Mouse (Mus musculus) myocyte (in vitro differentiated cells): Measurements from ENCODE around the gene Tmem131l. TPM values are rescaled to one million over a fixed set of nuclear protein-coding genes. Genes with fewer than 3 reads are reported as not detected.

Source experiments
- H3K27me3 ChIP-seq: one replicate; pipeline ENCODE4 v1.6.1; 2011; ENCODE audit not compliant: control insufficient read depth, insufficient read depth, insufficient read length
- H3K36me3 ChIP-seq: one replicate; pipeline ENCODE4 v1.6.1; 2011; ENCODE audit not compliant: control insufficient read depth, insufficient read depth
- H3K4me2 ChIP-seq: one replicate; pipeline ENCODE4 v1.6.1; 2011; ENCODE audit warnings: low read depth, control low read depth
- H3K4me3 ChIP-seq: one replicate; pipeline ENCODE4 v1.5.1; 2011; ENCODE audit warnings: mild to moderate bottlenecking, control low read depth, moderate library complexity
- H3K79me2 ChIP-seq: one replicate; pipeline ENCODE4 v1.6.1; 2011; ENCODE audit not compliant: control insufficient read depth, insufficient read depth
- H3ac ChIP-seq: one replicate; pipeline ENCODE4 v1.6.1; 2011; ENCODE audit not compliant: control insufficient read depth, insufficient read length
- CEBPB ChIP-seq: IDR thresholded peaks from 2 replicates; pipeline ENCODE4 v1.6.1; 2011; ENCODE audit warnings: mild to moderate bottlenecking, moderate library complexity; ENCODE audit not compliant: poor library complexity, insufficient read depth, severe bottlenecking
- E2F4 ChIP-seq: IDR thresholded peaks from one replicate; pipeline ENCODE4 v1.6.1; 2011; ENCODE audit warnings: mild to moderate bottlenecking, control low read depth, moderate library complexity; ENCODE audit not compliant: insufficient read depth
- MAX ChIP-seq: IDR thresholded peaks from one replicate; pipeline ENCODE4 v1.6.1; 2011; ENCODE audit warnings: low read depth, mild to moderate bottlenecking, control low read depth
- MYOD1 ChIP-seq, 3 experiments: IDR thresholded peaks; one replicate each; pipeline ENCODE4 v1.6.1; 2011; ENCODE audit warnings: control low read depth in 2 of 3, low read depth in 2 of 3, mild to moderate bottlenecking in 2 of 3, moderate library complexity in 1 of 3; ENCODE audit not compliant: insufficient read length in 2 of 3, control insufficient read depth in 1 of 3
- MYOG ChIP-seq, 3 experiments: IDR thresholded peaks; one replicate each; pipeline ENCODE4 v1.6.1; 2011; ENCODE audit warnings: control low read depth in 2 of 3, low read depth in 2 of 3, mild to moderate bottlenecking in 2 of 3; ENCODE audit not compliant: insufficient read length in 2 of 3, control insufficient read depth in 1 of 3, insufficient read depth in 1 of 3
- POLR2A ChIP-seq: IDR thresholded peaks from one replicate; pipeline ENCODE4 v1.6.1; 2011; ENCODE audit warnings: low read depth, mild to moderate bottlenecking, control low read depth, moderate library complexity; ENCODE audit not compliant: insufficient read length
- POLR2AphosphoS2 ChIP-seq: IDR thresholded peaks from one replicate; pipeline ENCODE4 v1.6.1; 2011; ENCODE audit warnings: low read depth, control low read depth; ENCODE audit not compliant: insufficient read length
- REST ChIP-seq: IDR thresholded peaks from one replicate; pipeline ENCODE4 v1.6.1; 2011; ENCODE audit warnings: mild to moderate bottlenecking, control low read depth, moderate library complexity; ENCODE audit not compliant: insufficient read depth, insufficient read length
- SRF ChIP-seq: IDR thresholded peaks from one replicate; pipeline ENCODE4 v1.6.1; 2011; ENCODE audit warnings: low read depth; ENCODE audit not compliant: control insufficient read depth, insufficient read length
- TCF12 ChIP-seq: IDR thresholded peaks from one replicate; pipeline ENCODE4 v1.6.1; 2011; ENCODE audit warnings: mild to moderate bottlenecking, control low read depth; ENCODE audit not compliant: poor library complexity, insufficient read depth, severe bottlenecking
- TCF3 ChIP-seq: IDR thresholded peaks from one replicate; pipeline ENCODE4 v1.6.1; 2011; ENCODE audit warnings: low read depth, control low read depth; ENCODE audit not compliant: insufficient read length
- USF1 ChIP-seq: IDR thresholded peaks from one replicate; pipeline ENCODE4 v1.6.1; 2011; ENCODE audit warnings: low read depth, mild to moderate bottlenecking, control low read depth, moderate library complexity
- polyA plus RNA-seq: library from polyadenylated mRNA; unstranded; fragments of >200 nt; fragmentation: generic; extraction: Trizol; gene quantifications from one replicate; pipeline ENCODE4 v1.2.1, GENCODE M21; 2012; ENCODE audit warnings: missing spikeins

The Tmem131l gene
- polyA plus RNA-seq, 1 experiment: 11.0 TPM

DNA sequence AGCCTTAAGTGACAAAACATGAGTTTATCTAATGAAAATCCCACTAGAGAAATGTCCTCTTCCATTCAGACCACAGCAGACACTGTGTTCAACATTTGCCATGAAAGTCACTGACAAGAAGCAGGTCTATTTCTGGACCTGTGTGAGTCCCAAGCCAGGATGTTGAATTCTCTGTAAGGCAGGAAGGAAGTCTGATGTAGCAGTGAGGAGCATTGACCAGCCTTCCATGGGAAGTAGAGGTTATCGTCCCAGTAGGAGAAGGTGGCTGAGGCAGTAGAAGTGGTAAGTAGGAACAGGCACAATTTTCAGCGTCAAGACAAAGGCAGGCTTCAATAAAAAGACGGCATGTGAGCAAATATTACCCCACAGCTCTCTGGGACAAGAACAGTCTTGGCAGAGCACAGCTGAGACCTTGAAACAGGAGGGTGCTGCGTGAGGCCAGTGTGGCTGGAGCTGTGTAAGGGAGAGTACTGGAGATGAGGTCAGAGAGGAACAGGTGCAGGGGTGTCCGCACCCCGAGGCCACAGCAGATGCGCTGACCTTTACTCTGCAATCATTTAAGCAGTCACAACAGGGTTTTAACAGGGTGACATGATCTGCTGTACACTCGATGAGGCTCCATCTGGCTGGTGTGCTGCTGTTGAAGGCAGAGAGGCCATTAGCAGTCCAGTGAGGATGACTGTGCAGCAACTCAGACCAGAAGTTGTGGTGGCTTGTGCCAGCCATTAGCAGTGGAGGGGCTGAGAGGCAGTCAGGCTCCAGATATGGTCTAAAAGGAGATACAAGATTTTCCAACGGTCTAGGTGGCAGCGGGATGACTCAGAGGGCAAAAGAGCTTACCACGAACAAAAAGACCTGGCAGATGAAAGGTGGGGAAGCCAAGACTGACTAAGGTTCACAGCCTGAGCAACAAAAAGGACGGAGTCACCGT lies 21.8 kb upstream of the Tmem131l start:
- Histone ChIP-seq H3K4me3 (no peak overlapping the region), H3K27me3 (no peaks in the 10 kb centered on the region), H3ac (no peak overlapping the region), H3K79me2 (no peaks in the 10 kb centered on the region), H3K4me2 (peak overlapping the region; percentile 13), H3K36me3 (no peaks in the 10 kb centered on the region)
- no peak for TF ChIP-seq E2F4
- no peak for TF ChIP-seq POLR2A
- no peak for TF ChIP-seq SRF
- peak; percentile 88 to 93 (median 92) for TF ChIP-seq MYOD1 (IDR thresholded peaks at IDR 0.05; ENCODE audit: control insufficient read depth in 1 of 3, insufficient read length in 2 of 3, low read depth in 2 of 3)
- TF ChIP-seq MYOG (IDR thresholded peaks at IDR 0.05; ENCODE audit: control insufficient read depth in 1 of 3, insufficient read depth in 1 of 3, insufficient read length in 2 of 3, low read depth in 2 of 3): peak; percentile 82 to 93 (median 93)
- TF ChIP-seq MAX: no peak
- TF ChIP-seq TCF3: peak; percentile 37
- TF ChIP-seq TCF12: peak; percentile 36
- no peak for TF ChIP-seq REST

DNA sequence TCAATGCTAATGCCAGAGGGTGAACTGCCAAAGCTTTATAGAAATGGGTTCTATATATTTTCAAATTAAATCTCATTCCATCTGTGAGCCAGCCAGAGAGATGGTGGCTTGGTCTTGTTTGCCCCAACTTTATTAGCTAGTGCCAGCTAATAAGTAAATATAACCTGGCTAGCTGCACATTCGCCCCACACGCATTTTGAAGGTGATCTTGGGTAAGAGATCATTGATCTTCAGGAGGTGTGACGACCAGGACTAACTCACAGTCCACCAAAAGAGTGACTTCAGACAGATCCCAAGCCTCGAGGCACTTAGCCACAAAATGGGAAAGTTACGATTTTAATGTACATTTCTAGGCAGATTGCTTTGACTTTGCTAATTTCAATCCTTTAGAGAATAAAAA lies 21.0 kb upstream of the Tmem131l start:
- Histone ChIP-seq H3ac (no peak overlapping the region), H3K27me3 (no peaks in the 10 kb centered on the region), H3K79me2 (no peaks in the 10 kb centered on the region), H3K4me3 (no peak overlapping the region), H3K36me3 (no peaks in the 10 kb centered on the region), H3K4me2 (no peak overlapping the region)
- no peak for TF ChIP-seq MYOD1 (IDR thresholded peaks at IDR 0.05; ENCODE audit: control insufficient read depth in 1 of 3, insufficient read length in 2 of 3, low read depth in 2 of 3)
- TF ChIP-seq POLR2AphosphoS2: no peak
- no peak for TF ChIP-seq MYOG (IDR thresholded peaks at IDR 0.05; ENCODE audit: control insufficient read depth in 1 of 3, insufficient read depth in 1 of 3, insufficient read length in 2 of 3, low read depth in 2 of 3)
- no peak for TF ChIP-seq POLR2A
- no peak for TF ChIP-seq TCF12
- no peak for TF ChIP-seq TCF3
- TF ChIP-seq SRF: no peak
- TF ChIP-seq E2F4: no peak
- no peak for TF ChIP-seq REST
- TF ChIP-seq CEBPB: no peak
- no peak for TF ChIP-seq MAX

DNA sequence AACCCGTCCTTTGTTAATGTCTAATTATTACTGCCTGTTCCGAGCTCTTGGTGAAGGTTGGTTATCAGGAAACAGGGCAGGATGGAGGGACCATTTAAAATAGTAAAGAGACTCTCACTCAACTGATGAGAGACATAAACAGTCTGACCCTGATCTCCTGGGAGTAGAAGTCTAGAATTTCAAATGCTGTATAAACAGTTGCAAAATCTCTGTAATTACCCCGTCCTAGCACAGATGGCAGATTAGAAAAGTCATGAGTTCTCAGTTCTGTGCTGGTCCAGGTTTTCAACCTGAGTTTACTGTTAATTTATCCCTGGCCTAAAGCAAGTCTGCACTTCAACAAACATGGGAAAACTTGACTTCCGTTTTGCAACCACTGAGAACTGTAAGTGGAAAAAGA lies 20.2 kb upstream of the Tmem131l start:
- H3K4me2 ChIP-seq: peak overlapping the region; percentile 47
- H3K79me2 ChIP-seq: no peaks in the 10 kb centered on the region
- no peaks in the 10 kb centered on the region for H3K27me3 ChIP-seq
- H3K4me3 ChIP-seq: no peak overlapping the region
- no peaks in the 10 kb centered on the region for H3K36me3 ChIP-seq
- H3ac ChIP-seq: no peak overlapping the region
- TF ChIP-seq CEBPB (0 out of 2 replicates have a peak, but pooled peaks have one; percentile 29), POLR2A (no peak)

DNA sequence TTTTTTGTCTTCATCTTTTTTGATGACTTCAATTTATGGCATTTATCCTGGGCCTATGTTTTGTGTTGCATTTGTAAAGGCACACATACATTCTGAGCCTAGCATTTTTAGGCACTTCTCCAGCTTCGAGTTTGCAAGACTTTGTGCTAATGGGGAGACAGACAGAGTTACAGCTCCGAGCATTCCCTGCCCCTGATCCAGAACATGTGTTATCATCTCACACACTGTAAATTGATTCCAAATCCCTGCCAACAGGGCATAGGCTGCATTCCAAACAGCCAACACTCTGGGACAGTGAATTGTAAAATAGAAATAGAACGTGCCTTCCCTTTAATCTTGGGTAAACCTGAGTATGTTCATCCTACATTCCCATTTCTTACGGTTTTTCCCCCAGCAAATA lies 19.7 kb upstream of the Tmem131l start:
- H3K4me3 ChIP-seq: no peak overlapping the region
- peak overlapping the region; percentile 47 for H3K4me2 ChIP-seq
- TF ChIP-seq USF1 (no peak), CEBPB (no peak), POLR2A (no peak), MYOG (IDR thresholded peaks at IDR 0.05; ENCODE audit: control insufficient read depth in 1 of 3, insufficient read depth in 1 of 3, insufficient read length in 2 of 3, low read depth in 2 of 3) (no peak), MAX (no peak), MYOD1 (IDR thresholded peaks at IDR 0.05; ENCODE audit: control insufficient read depth in 1 of 3, insufficient read length in 2 of 3, low read depth in 2 of 3) (no peak), REST (no peak), TCF3 (no peak), SRF (no peak), E2F4 (no peak), POLR2AphosphoS2 (no peak), TCF12 (no peak)
- H3ac ChIP-seq: no peak overlapping the region
- H3K79me2 ChIP-seq: no peaks in the 10 kb centered on the region
- no peaks in the 10 kb centered on the region for H3K27me3 ChIP-seq
- H3K36me3 ChIP-seq: no peaks in the 10 kb centered on the region

DNA sequence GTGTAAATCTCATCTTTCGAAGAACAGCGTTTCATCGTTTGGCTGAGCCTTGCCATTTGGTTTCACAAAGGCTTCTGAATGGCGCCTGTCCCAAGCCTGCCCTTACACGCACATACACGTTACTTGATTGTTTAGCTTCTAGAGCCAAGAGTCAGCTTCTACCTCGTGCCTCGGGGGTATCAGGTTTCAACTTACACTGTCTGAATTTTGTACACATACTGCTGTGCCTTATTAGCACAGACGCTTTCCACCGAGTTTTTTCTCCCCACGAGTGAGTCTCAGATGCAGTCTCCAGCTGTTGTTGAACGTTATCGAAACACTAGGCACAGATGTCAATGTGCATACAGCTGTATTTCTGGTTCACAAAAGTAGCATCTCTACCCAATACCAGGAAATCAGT lies 19.3 kb upstream of the Tmem131l start:
- no peak overlapping the region for H3K4me3 ChIP-seq

More for the DNA sequence above, 19.3 kb upstream of the Tmem131l start:
- no peaks in the 10 kb centered on the region for H3K79me2 ChIP-seq
- no peaks in the 10 kb centered on the region for H3K36me3 ChIP-seq
- H3ac ChIP-seq: no peak overlapping the region
- H3K4me2 ChIP-seq: peak overlapping the region; percentile 47
- no peaks in the 10 kb centered on the region for H3K27me3 ChIP-seq
- TF ChIP-seq USF1: no peak
- peak in 2 of 3 experiments; percentile 14 to 36 for TF ChIP-seq MYOD1 (IDR thresholded peaks at IDR 0.05; ENCODE audit: control insufficient read depth in 1 of 3, insufficient read length in 2 of 3, low read depth in 2 of 3)
